In the genomic region with DNA sequence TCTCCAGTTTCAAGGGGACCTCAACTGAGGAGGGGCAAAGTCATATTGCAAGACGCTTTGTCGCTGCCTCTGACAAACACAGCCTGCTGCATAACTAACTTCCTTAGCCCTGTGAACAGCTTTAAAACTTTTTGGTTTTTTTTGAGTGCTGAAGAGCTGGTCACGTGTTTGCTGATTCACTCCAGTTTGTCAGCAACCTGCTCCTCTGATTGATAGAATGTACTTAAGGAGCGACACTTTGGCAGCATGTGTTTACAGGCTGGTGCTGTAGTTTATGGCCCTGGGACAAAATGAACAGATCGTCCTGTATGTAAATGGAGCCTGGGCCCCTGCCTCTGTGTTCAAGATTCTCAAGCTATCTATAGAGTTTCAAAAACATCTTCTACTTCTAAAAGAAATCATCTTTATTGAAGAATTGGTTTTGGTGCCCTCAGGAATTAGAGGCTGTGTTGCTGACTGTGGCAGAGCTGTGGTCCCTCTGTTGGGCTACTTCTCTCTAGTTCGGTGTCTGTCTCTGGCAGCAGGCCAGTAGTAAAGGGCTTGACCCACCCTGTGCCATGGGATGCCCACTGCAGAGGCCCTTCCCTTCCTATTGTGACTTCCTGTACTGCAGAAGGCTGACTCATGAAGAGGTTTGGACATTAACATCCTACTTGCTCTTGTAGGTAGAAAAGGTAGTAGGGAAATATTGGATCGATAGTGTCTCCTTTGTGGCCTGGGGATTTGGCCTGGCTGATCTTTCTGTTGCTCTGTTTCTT, we compare ENCODE assay signal across 30 mouse cellular contexts. TPM values are rescaled to one million over a fixed set of nuclear protein-coding genes. Genes with fewer than 3 reads are reported as not detected.
DNase-seq lines count a peak whose midpoint lies in the region; ATAC-seq and TF ChIP-seq lines count a peak whose summit lies in the region.
"Had no signal": no experiment of that assay in that cellular context is flagged by ENCODE, and none has a peak within 500 bp of the region (broad histone marks: within the 10 kb centered on the region; RNA-seq: fewer than 3 reads in every experiment).

No protein-coding gene starts in this region.

- H3K4me1 ChIP-seq in forebrain, embryonic 14.5 days (ENCODE audit: control insufficient read depth, insufficient read depth, low read length), result no peaks in the 10 kb centered on the region
- no peaks in the 10 kb centered on the region for H3K4me1 ChIP-seq in forebrain, embryonic 11.5 days (replicated peaks; ENCODE audit: control insufficient read depth, insufficient read depth, low read length)
- no peaks in the 10 kb centered on the region for H3K4me1 ChIP-seq in hindbrain, embryonic 10.5 days (replicated peaks)
- H3K4me1 ChIP-seq: embryonic facial prominence, embryonic 12.5 days; heart, embryonic 12.5 days; hindbrain, embryonic 15.5 days; lung, embryonic 15.5 days; midbrain, embryonic 15.5 days; neural tube, embryonic 12.5 days had no signal

- H3K27me3 ChIP-seq in forebrain, embryonic 14.5 days (replicated peaks; ENCODE audit: control insufficient read depth, insufficient read depth, low read length), result no peaks in the 10 kb centered on the region
- H3K27me3 ChIP-seq in forebrain, embryonic 11.5 days (ENCODE audit: control insufficient read depth, insufficient read depth, low read length), result no peaks in the 10 kb centered on the region
- H3K27me3 ChIP-seq in myocyte (ENCODE audit: control insufficient read depth, insufficient read depth, insufficient read length), result no peaks in the 10 kb centered on the region
- H3K27me3 ChIP-seq in hindbrain, embryonic 10.5 days (ENCODE audit: insufficient read depth, poor library complexity, severe bottlenecking), result no peaks in the 10 kb centered on the region
- H3K27me3 ChIP-seq: embryonic facial prominence, embryonic 12.5 days; heart, embryonic 12.5 days; hindbrain, embryonic 15.5 days; limb, embryonic 13.5 days; lung, embryonic 15.5 days; midbrain, embryonic 15.5 days; neural tube, embryonic 12.5 days had no signal

- no peak overlapping the region for H3K4me3 ChIP-seq in forebrain, embryonic 14.5 days (ENCODE audit: low read depth, low read length)
- no peak overlapping the region for H3K4me3 ChIP-seq in forebrain, embryonic 11.5 days (ENCODE audit: low read depth, low read length)
- H3K4me3 ChIP-seq in myocyte, result no peak overlapping the region
- H3K4me3 ChIP-seq in hindbrain, embryonic 10.5 days, result no peak overlapping the region
- H3K4me3 ChIP-seq: embryonic facial prominence, embryonic 12.5 days; heart, adult 2 months; heart, embryonic 12.5 days; hindbrain, embryonic 15.5 days; left cerebral cortex, adult 2 months; limb, embryonic 13.5 days; lung, embryonic 15.5 days; midbrain, embryonic 15.5 days; neural tube, embryonic 12.5 days had no signal

- no peak for TF ChIP-seq POLR2A in myocyte (IDR thresholded peaks at IDR 0.05; ENCODE audit: insufficient read length, low read depth)

- peak; percentile 23 for DNase-seq in forebrain, embryonic 14.5 days (ENCODE audit: low spot score)
- DNase-seq in forebrain, embryonic 11.5 days (ENCODE audit: low spot score), result no peak
- DNase-seq in 416B (ENCODE audit: low read depth), result peak; percentile 39
- DNase-seq in brain, embryonic 18.5 days (ENCODE audit: low read depth, low spot score), result peak; percentile 30
- DNase-seq in B cell, adult 2 months, result no peak
- no peak for DNase-seq in hindbrain, embryonic 10.5 days (ENCODE audit: low spot score)
- DNase-seq: adrenal gland, postnatal 14 days; cerebellum, adult 8-10 months; cerebellum, postnatal 25 days; embryo, embryonic 11 days; gastrocnemius, postnatal 25 days; heart, adult 2 months; heart, postnatal 4 days; kidney, adult 11 months; kidney, postnatal 25 days; lung, postnatal 4 days; right cerebral cortex, adult 18-20 months; spleen, adult 18-20 months; thymus, postnatal 14 days had no signal

- H3K79me2 ChIP-seq in myocyte (ENCODE audit: control insufficient read depth, insufficient read depth), result no peaks in the 10 kb centered on the region

- WGBS in forebrain, embryonic 14.5 days, result 86% methylated on average over 7 of the region's 7 CpGs
- 90% methylated on average over 7 of the region's 7 CpGs for WGBS in forebrain, embryonic 11.5 days
- 88% methylated on average over 7 of the region's 7 CpGs for WGBS in hindbrain, embryonic 10.5 days

- no peak for ATAC-seq in forebrain, embryonic 14.5 days
- no peak for ATAC-seq in forebrain, embryonic 11.5 days (replicated peaks; ENCODE audit: low FRiP score)
- ATAC-seq: inflammation-experienced regulatory T-cells, adult 6 months; midbrain, embryonic 15.5 days had no signal

- H3K9me3 ChIP-seq in forebrain, embryonic 14.5 days (replicated peaks; ENCODE audit: control insufficient read depth, low read length), result no peaks in the 10 kb centered on the region
- H3K9me3 ChIP-seq in forebrain, embryonic 11.5 days (ENCODE audit: control insufficient read depth, low read length), result no peaks in the 10 kb centered on the region
- no peaks in the 10 kb centered on the region for H3K9me3 ChIP-seq in hindbrain, embryonic 10.5 days
- H3K9me3 ChIP-seq: embryonic facial prominence, embryonic 12.5 days; heart, embryonic 12.5 days; hindbrain, embryonic 15.5 days; limb, embryonic 13.5 days; lung, embryonic 15.5 days; midbrain, embryonic 15.5 days; neural tube, embryonic 12.5 days had no signal

- no peak overlapping the region for H3ac ChIP-seq in myocyte (ENCODE audit: control insufficient read depth, insufficient read length)

- H3K4me2 ChIP-seq in forebrain, embryonic 14.5 days (ENCODE audit: low read length), result no peak overlapping the region
- H3K4me2 ChIP-seq in forebrain, embryonic 11.5 days (ENCODE audit: low read depth, low read length, severe bottlenecking), result no peak overlapping the region
- H3K4me2 ChIP-seq in myocyte (ENCODE audit: low read depth), result no peak overlapping the region
- H3K4me2 ChIP-seq: embryonic facial prominence, embryonic 12.5 days; heart, embryonic 12.5 days; hindbrain, embryonic 15.5 days; limb, embryonic 13.5 days; liver, embryonic 11.5 days; lung, embryonic 15.5 days; midbrain, embryonic 15.5 days; neural tube, embryonic 12.5 days had no signal

- H3K36me3 ChIP-seq in forebrain, embryonic 14.5 days (ENCODE audit: control insufficient read depth, insufficient read depth, low read length), result no peaks in the 10 kb centered on the region
- H3K36me3 ChIP-seq in forebrain, embryonic 11.5 days (ENCODE audit: control insufficient read depth, insufficient read depth, low read length), result no peaks in the 10 kb centered on the region
- H3K36me3 ChIP-seq in myocyte (ENCODE audit: control insufficient read depth, insufficient read depth), result no peaks in the 10 kb centered on the region
- no peaks in the 10 kb centered on the region for H3K36me3 ChIP-seq in hindbrain, embryonic 10.5 days
- H3K36me3 ChIP-seq: embryonic facial prominence, embryonic 12.5 days; heart, embryonic 12.5 days; hindbrain, embryonic 15.5 days; limb, embryonic 13.5 days; lung, embryonic 15.5 days; midbrain, embryonic 15.5 days; neural tube, embryonic 12.5 days had no signal

- no peak overlapping the region for H3K9ac ChIP-seq in forebrain, embryonic 14.5 days (ENCODE audit: low read length)
- H3K9ac ChIP-seq in forebrain, embryonic 11.5 days (ENCODE audit: low read length), result no peak overlapping the region
- H3K9ac ChIP-seq: embryonic facial prominence, embryonic 12.5 days; heart, embryonic 12.5 days; hindbrain, embryonic 15.5 days; limb, embryonic 13.5 days; lung, embryonic 15.5 days; midbrain, embryonic 15.5 days; neural tube, embryonic 12.5 days had no signal

- no peak overlapping the region for H3K27ac ChIP-seq in forebrain, embryonic 14.5 days (ENCODE audit: low read depth, low read length)
- H3K27ac ChIP-seq in forebrain, embryonic 11.5 days (ENCODE audit: low read depth, low read length), result no peak overlapping the region
- no peak overlapping the region for H3K27ac ChIP-seq in hindbrain, embryonic 10.5 days
- H3K27ac ChIP-seq: embryonic facial prominence, embryonic 12.5 days; heart, adult 2 months; hindbrain, embryonic 15.5 days; left cerebral cortex, adult 2 months; limb, embryonic 13.5 days; lung, embryonic 15.5 days; midbrain, embryonic 15.5 days; neural tube, embryonic 12.5 days had no signal

TF ChIP-seq in myocyte, 11 proteins besides CTCF, POLR2A, EP300 and RAD21:
- TF ChIP-seq E2F4 (IDR thresholded peaks at IDR 0.05; ENCODE audit: insufficient read depth) (no peak), USF1 (IDR thresholded peaks at IDR 0.05; ENCODE audit: low read depth) (peak; percentile 6), POLR2AphosphoS2 (IDR thresholded peaks at IDR 0.05; ENCODE audit: insufficient read length, low read depth) (no peak)

RNA-seq across cellular contexts. Expression of gene Lsm6, which starts 17.9 kb away (rescaled TPM):
- polyA plus RNA-seq in forebrain, embryonic 14.5 days (2014; fragmentation: Nextera tagmentation; extraction: Ambion mirVana), result 167 and 199 TPM in 2 replicates
- polyA plus RNA-seq in forebrain, embryonic 11.5 days (2014; fragmentation: Nextera tagmentation; extraction: Ambion mirVana), result 245 and 249 TPM in 2 replicates
- polyA plus RNA-seq in myocyte (2012; fragmentation: generic; extraction: Trizol), result 60.2 TPM
- 244 and 277 TPM in 2 replicates for polyA plus RNA-seq in hindbrain, embryonic 10.5 days (2016; fragmentation: Nextera tagmentation; extraction: Ambion mirVana)

Comparison
In these comparisons a context has a peak if more than half of its experiments do, and no peak if none do; other contexts are left out.
1. DNase-seq: peak in forebrain, embryonic 14.5 days (single experiment), 416B (single experiment) and brain, embryonic 18.5 days (single experiment); none in forebrain, embryonic 11.5 days (single experiment), B cell, adult 2 months (0 of 2) and hindbrain, embryonic 10.5 days (single experiment).